Mouse (Mus musculus): ENCODE results near the gene Slc9a9.
A peak's percentile ranks its signal among the peaks of the same experiment; 100 is the strongest.

- peak; percentile 36; the same call in 1 of the 2 replicates for TF ChIP-seq EP300 (IDR thresholded peaks at IDR 0.05; ENCODE audit: low read depth)
- no peak for TF ChIP-seq CTCF (IDR thresholded peaks at IDR 0.05; ENCODE audit: low read depth)
Observed at GRCm38 (mm10) chr9:94840972-94841371, 171.3 kb downstream of the Slc9a9 start.
